Mouse (Mus musculus) lung, postnatal 0 days (tissue): Measurements from ENCODE around the gene Baiap2. TPM values are rescaled to one million over a fixed set of nuclear protein-coding genes. Genes with fewer than 3 reads are reported as not detected.
A peak's percentile ranks its signal among the peaks of the same experiment; 100 is the strongest.

Experiments
- ATAC-seq: fragments of 200-750 bp; cut with Nextera tagmentation; 2 replicates; pipeline ENCODE4 v1.8.0; 2017; ENCODE audit warnings: moderate library complexity
- DNase-seq: peaks from one replicate; pipeline ENCODE4 v3.0.0-alpha.2; 2016; ENCODE audit warnings: low spot score
- H3K27ac ChIP-seq: fragments of 300-500 bp; sonication (generic); 2 replicates; pipeline ENCODE4 v1.5.1; 2014; ENCODE audit warnings: antibody characterized with exemption, mild to moderate bottlenecking, low read length, mixed read lengths
- H3K27me3 ChIP-seq: fragments of 300-500 bp; sonication (generic); replicated peaks from 2 replicates; pipeline ENCODE4 v1.6.1; 2014; ENCODE audit warnings: low read length, mixed read lengths; ENCODE audit not compliant: insufficient read depth
- H3K36me3 ChIP-seq: fragments of 300-500 bp; sonication (generic); 2 replicates; pipeline ENCODE4 v1.6.1; 2014; ENCODE audit warnings: low read length, mixed read lengths; ENCODE audit not compliant: insufficient read depth
- H3K4me1 ChIP-seq: fragments of 300-500 bp; sonication (generic); 2 replicates; pipeline ENCODE4 v1.6.1; 2014; ENCODE audit warnings: antibody characterized with exemption, low read depth, low read length, mixed read lengths; ENCODE audit not compliant: insufficient read depth
- H3K4me2 ChIP-seq: fragments of 300-500 bp; sonication (generic); replicated peaks from 2 replicates; pipeline ENCODE4 v1.6.1; 2014; ENCODE audit warnings: low read depth, mild to moderate bottlenecking, low read length, moderate library complexity, mixed read lengths
- H3K4me3 ChIP-seq: fragments of 300-500 bp; sonication (generic); 2 replicates; pipeline ENCODE4 v1.5.1; 2014; ENCODE audit warnings: low read depth, low read length
- H3K9ac ChIP-seq: fragments of 300-500 bp; sonication (generic); replicated peaks from 2 replicates; pipeline ENCODE4 v1.6.1; 2014; ENCODE audit warnings: low read depth, mild to moderate bottlenecking
- H3K9me3 ChIP-seq: fragments of 300-500 bp; sonication (generic); 2 replicates; pipeline ENCODE4 v1.6.1; 2016; ENCODE audit warnings: low read length, mixed read lengths
- CTCF ChIP-seq: IDR thresholded peaks from 2 replicates; pipeline ENCODE4 v1.5.1; 2016; ENCODE audit warnings: antibody characterized with exemption, mild to moderate bottlenecking
- EP300 ChIP-seq: IDR thresholded peaks from 2 replicates; pipeline ENCODE4 v1.6.1; 2016; ENCODE audit warnings: antibody characterized with exemption, mild to moderate bottlenecking, control low read depth
- WGBS: fragments of 180-500 bp; shearing (Covaris S2); extraction: QIAGEN DNeasy Blood & Tissue Kit; methylation state at CpG from one replicate; pipeline ENCODE4 v1.1.7; 2014; 5-methylcytosine and 5-hydroxymethylcytosine counted together
- polyA plus RNA-seq: library from polyadenylated mRNA; unstranded; fragments of >200 nt; fragmentation: Nextera tagmentation; extraction: Ambion mirVana; gene quantifications from 2 replicates; pipeline ENCODE4 v1.2.1, GENCODE M21; 2015

Baiap2 gene
- polyA plus RNA-seq, 1 experiment from 2014 or later, result 52.6 TPM

- H3K9ac ChIP-seq, result no peak overlapping the region
- DNase-seq (no peak), ATAC-seq (no peak)
- no peaks in the 10 kb centered on the region for H3K27me3 ChIP-seq
- H3K4me1 ChIP-seq, result peaks cover 20% of the 10 kb centered on the region; the same call in 1 of the 2 replicates
- no peaks in the 10 kb centered on the region for H3K9me3 ChIP-seq
- 84% methylated on average over 6 of the region's 6 CpGs for WGBS
- no peak overlapping the region for H3K27ac ChIP-seq
- H3K4me3 ChIP-seq, result no peak overlapping the region
- TF ChIP-seq EP300 (no peak), CTCF (no peak)
- peaks cover 13% of the 10 kb centered on the region; the same call in 1 of the 2 replicates for H3K36me3 ChIP-seq
- no peak overlapping the region for H3K4me2 ChIP-seq
Observed at GRCm38 (mm10) chr11:119960671-119961070, 18.1 kb downstream of the Baiap2 start.

GRCm38 (mm10) chr11:119961511-119961910, 18.9 kb downstream of the Baiap2 start:
- DNase-seq, result no peak
- no peak overlapping the region for H3K27ac ChIP-seq
- no peak overlapping the region for H3K9ac ChIP-seq
- TF ChIP-seq CTCF (no peak), EP300 (no peak)
- H3K4me2 ChIP-seq, result no peak overlapping the region
- no peak overlapping the region for H3K4me3 ChIP-seq
- H3K27me3 ChIP-seq, result no peaks in the 10 kb centered on the region
- H3K36me3 ChIP-seq, result peaks cover 22% of the 10 kb centered on the region; the same call in 1 of the 2 replicates
- H3K4me1 ChIP-seq, result peaks cover 11% of the 10 kb centered on the region; the same call in 1 of the 2 replicates
- H3K9me3 ChIP-seq, result no peaks in the 10 kb centered on the region
- 66% methylated on average over 3 of the region's 3 CpGs for WGBS
- no peak for ATAC-seq

- no peak for TF ChIP-seq EP300
- TF ChIP-seq CTCF, result no peak
- Histone ChIP-seq H3K4me2 (no peak overlapping the region), H3K9me3 (no peaks in the 10 kb centered on the region), H3K27me3 (no peaks in the 10 kb centered on the region), H3K4me1 (no peaks in the 10 kb centered on the region), H3K9ac (no peak overlapping the region), H3K36me3 (peaks cover 35% of the 10 kb centered on the region; the same call in 1 of the 2 replicates), H3K27ac (no peak overlapping the region), H3K4me3 (no peak overlapping the region)
- DNase-seq, result no peak
- WGBS, result 60% methylated on average over 9 of the region's 9 CpGs
- ATAC-seq, result no peak
Observed at GRCm38 (mm10) chr11:119965053-119965452, 22.5 kb downstream of the Baiap2 start.

- no peaks in the 10 kb centered on the region for H3K27me3 ChIP-seq
- H3K27ac ChIP-seq, result no peak overlapping the region
- no peaks in the 10 kb centered on the region for H3K4me1 ChIP-seq
- ATAC-seq (no peak), DNase-seq (no peak)
- TF ChIP-seq EP300 (no peak), CTCF (no peak)
- H3K36me3 ChIP-seq, result peaks cover 34% of the 10 kb centered on the region; the same call in 1 of the 2 replicates
- H3K9ac ChIP-seq, result no peak overlapping the region
- no peak overlapping the region for H3K4me2 ChIP-seq
- no peaks in the 10 kb centered on the region for H3K9me3 ChIP-seq
- 91% methylated on average over 6 of the region's 6 CpGs for WGBS
- no peak overlapping the region for H3K4me3 ChIP-seq
Observed at GRCm38 (mm10) chr11:119966294-119966693, 23.7 kb downstream of the Baiap2 start.

- Histone ChIP-seq H3K4me3 (no peak overlapping the region), H3K4me2 (no peak overlapping the region), H3K9ac (no peak overlapping the region), H3K27ac (no peak overlapping the region), H3K36me3 (peaks cover 36% of the 10 kb centered on the region; the same call in 1 of the 2 replicates), H3K27me3 (no peaks in the 10 kb centered on the region), H3K4me1 (no peaks in the 10 kb centered on the region), H3K9me3 (no peaks in the 10 kb centered on the region)
- DNase-seq, result no peak
- 90% methylated on average over 8 of the region's 8 CpGs for WGBS
- no peak for TF ChIP-seq EP300
- no peak for ATAC-seq
Observed at GRCm38 (mm10) chr11:119967401-119967800, 24.8 kb downstream of the Baiap2 start.

GRCm38 (mm10) chr11:119967892-119968291, 25.3 kb downstream of the Baiap2 start:
- WGBS, result 84% methylated on average over 2 of the region's 2 CpGs
- Histone ChIP-seq H3K9ac (no peak overlapping the region), H3K4me3 (no peak overlapping the region), H3K27ac (no peak overlapping the region), H3K9me3 (no peaks in the 10 kb centered on the region), H3K4me1 (no peaks in the 10 kb centered on the region), H3K4me2 (no peak overlapping the region), H3K36me3 (peaks cover 38% of the 10 kb centered on the region; the same call in 1 of the 2 replicates), H3K27me3 (no peaks in the 10 kb centered on the region)
- no peak for DNase-seq
- 0 out of 2 replicates have a peak, but pooled peaks have one; percentile 16 for ATAC-seq
- TF ChIP-seq CTCF (no peak), EP300 (no peak)
